Mouse (Mus musculus) limb, embryonic 13.5 days (tissue): ENCODE results near the gene Mrps15. TPM values are rescaled to one million over a fixed set of nuclear protein-coding genes. Genes with fewer than 3 reads are reported as not detected.

Experiments
- ATAC-seq: fragments of 200-750 bp; cut with Nextera tagmentation; 2 replicates; pipeline ENCODE4 v1.8.0; 2017; ENCODE audit warnings: low read depth, moderate number of reproducible peaks, moderate TSS enrichment; ENCODE audit not compliant: low FRiP score
- H3K27ac ChIP-seq: fragments of 300-500 bp; sonication (generic); 2 replicates; pipeline ENCODE4 v1.5.1; 2015; ENCODE audit warnings: inconsistent platforms, mild to moderate bottlenecking, moderate library complexity
- H3K27me3 ChIP-seq: fragments of 300-500 bp; sonication (generic); 2 replicates; pipeline ENCODE4 v1.6.1; 2015; ENCODE audit warnings: mild to moderate bottlenecking, inconsistent platforms
- H3K36me3 ChIP-seq: fragments of 300-500 bp; sonication (generic); 2 replicates; pipeline ENCODE4 v1.6.1; 2015; ENCODE audit warnings: inconsistent platforms, mild to moderate bottlenecking, moderate library complexity
- H3K4me1 ChIP-seq: fragments of 300-500 bp; sonication (generic); 2 replicates; pipeline ENCODE4 v1.6.1; 2015; ENCODE audit warnings: inconsistent platforms
- H3K4me2 ChIP-seq: fragments of 300-500 bp; sonication (generic); replicated peaks from 2 replicates; pipeline ENCODE4 v1.6.1; 2015; ENCODE audit warnings: inconsistent platforms, mild to moderate bottlenecking, moderate library complexity
- H3K4me3 ChIP-seq: fragments of 300-500 bp; sonication (generic); 2 replicates; pipeline ENCODE4 v1.5.1; 2015; ENCODE audit warnings: moderate library complexity, mild to moderate bottlenecking, inconsistent platforms
- H3K9ac ChIP-seq: fragments of 300-500 bp; sonication (generic); 2 replicates; pipeline ENCODE4 v1.6.1; 2015; ENCODE audit warnings: mild to moderate bottlenecking, inconsistent platforms
- H3K9me3 ChIP-seq: fragments of 300-500 bp; sonication (generic); 2 replicates; pipeline ENCODE4 v1.6.1; 2016; ENCODE audit warnings: inconsistent platforms
- WGBS: fragments of 180-500 bp; shearing (Covaris S2); methylation state at CpG from one replicate; pipeline ENCODE4 v1.1.7; 2015; 5-methylcytosine and 5-hydroxymethylcytosine counted together
- polyA plus RNA-seq: library from polyadenylated mRNA; unstranded; fragments of >200 nt; fragmentation: Nextera tagmentation; extraction: Ambion mirVana; gene quantifications from 2 replicates; pipeline ENCODE4 v1.2.1, GENCODE M21; 2015

Gene Mrps15
- polyA plus RNA-seq = 153 and 158 TPM in 2 replicates

DNA sequence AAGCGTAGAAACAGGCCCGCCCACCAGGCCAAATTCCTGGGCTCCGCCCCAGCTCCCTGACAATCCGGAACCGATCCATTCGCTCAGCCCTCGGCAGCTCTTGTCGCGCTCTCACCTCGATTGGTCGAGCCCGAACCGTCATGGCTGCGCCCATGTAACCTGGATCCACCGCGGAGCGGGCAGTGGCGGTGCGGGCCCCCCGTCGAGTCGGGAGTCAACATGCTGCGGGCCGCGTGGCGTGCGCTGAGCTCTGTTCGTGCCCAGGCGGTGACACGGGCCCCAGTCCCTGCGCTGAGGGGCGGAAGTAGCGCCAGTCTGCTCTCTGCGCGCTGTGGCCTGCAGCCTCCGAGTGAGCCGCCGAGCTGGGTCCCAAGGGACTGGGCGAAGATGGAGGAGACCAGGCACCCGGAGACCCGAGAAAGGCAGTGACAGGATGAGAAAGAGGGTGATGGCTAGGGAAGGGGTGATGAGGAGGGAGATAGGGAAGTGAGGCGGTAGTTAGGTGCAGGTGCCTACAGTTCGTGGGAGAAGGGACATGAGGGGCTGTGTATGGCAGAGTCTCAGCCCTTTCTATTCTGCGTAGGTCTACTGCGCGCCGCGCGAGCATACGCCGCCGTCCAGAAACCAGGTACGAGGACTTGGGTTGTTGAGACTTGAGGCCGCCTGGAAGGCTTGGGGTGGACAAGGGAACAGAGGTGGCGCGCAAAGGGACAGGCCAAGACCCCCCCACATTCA, at the start of gene Mrps15:
Gene Mrps15, plus strand, starts transcription at position 75 of the 735 bp plus-strand sequence.
- peaks cover 26% of the 10 kb centered on the region for H3K36me3 ChIP-seq
- H3K9me3 ChIP-seq = no peaks in the 10 kb centered on the region
- H3K4me1 ChIP-seq = peaks cover 14% of the 10 kb centered on the region
- under 1% methylated on average over 56 of the region's 56 CpGs for WGBS
- H3K4me3 ChIP-seq = peak within 1 kb of the TSS; percentile 96
- H3K27me3 ChIP-seq = no peaks in the 10 kb centered on the region
- H3K9ac ChIP-seq = peak within 1 kb of the TSS; percentile 85
- peak within 1 kb of the TSS; percentile 65; the same call in 1 of the 2 replicates for H3K27ac ChIP-seq
- peak; percentile 96 for ATAC-seq
- H3K4me2 ChIP-seq = peak within 1 kb of the TSS; percentile 95

DNA sequence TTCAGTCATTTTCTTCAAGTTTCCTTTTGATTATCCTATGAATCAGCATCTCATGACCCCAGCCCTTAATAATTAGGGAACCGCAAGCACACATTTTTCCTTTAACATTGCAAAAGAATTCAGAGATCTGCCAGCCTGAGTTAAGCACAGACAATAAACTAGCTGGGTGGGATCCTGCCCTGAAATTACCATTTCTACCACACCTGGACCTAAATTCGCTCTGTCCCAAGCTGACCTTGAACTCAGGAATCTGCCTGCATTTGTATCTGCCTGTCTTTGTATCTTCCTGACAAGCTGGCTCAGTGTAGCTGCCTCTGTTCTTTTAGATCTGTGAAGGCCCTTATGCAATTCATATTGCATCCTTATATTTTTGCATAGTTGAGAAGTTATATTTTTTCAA, 48.9 kb upstream of the Mrps15 start:
- no peak for ATAC-seq
- H3K9me3 ChIP-seq = peaks cover 12% of the 10 kb centered on the region; the same call in 1 of the 2 replicates

DNA sequence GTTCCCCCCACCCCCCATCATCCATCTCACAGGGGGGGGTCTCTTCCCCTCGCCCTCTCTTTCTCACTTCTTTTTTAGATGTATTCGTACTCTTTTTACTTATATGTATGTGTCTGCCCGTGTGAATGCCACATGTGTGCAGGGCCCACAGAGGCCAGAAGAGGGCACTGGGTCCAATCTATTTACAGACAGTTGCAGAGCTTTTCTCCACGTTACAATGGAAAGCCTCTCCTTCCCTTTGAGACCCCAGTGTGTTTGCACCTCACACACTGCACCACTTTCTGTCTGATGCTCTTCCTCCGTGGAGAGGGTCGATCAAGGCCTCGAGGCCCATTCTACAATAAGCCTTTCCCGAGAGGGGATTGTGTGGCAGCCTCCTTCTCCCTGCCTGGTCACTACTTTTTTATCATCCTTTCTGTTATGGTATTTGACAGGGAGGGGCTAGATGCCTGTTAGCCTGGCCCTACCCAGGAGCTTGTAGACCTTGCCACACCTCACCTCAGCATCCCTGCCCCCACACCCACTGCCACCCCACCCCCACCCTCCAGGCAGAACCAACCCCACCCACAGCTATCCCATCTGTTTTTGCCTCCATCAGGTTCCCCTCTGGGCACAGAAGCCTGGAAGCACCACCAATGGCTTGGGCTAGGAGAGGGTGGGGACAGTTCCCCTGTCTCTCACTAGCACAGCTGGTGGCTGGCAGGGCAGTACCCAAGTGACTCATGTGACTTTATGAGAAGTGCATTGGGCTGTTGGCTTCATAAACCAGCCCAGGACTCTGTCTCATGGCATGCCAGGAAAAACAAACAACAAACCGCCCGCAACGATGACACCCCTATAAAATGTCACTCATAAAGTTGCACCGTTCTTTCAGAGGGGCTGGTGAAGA, 45.2 kb upstream of the Mrps15 start:
- Histone ChIP-seq H3K4me2 (no peak overlapping the region), H3K9ac (no peak overlapping the region), H3K4me1 (no peaks in the 10 kb centered on the region), H3K9me3 (peaks cover 12% of the 10 kb centered on the region; the same call in 1 of the 2 replicates), H3K27me3 (0 out of 2 replicates have a peak, but pooled peaks cover 3% of the 10 kb centered on the region), H3K4me3 (no peak overlapping the region), H3K27ac (no peak overlapping the region), H3K36me3 (no peaks in the 10 kb centered on the region)
- WGBS = 76% methylated on average over 12 of the region's 12 CpGs
- no peak for ATAC-seq

More for the DNA sequence above, 48.9 kb upstream of the Mrps15 start:
- no peak overlapping the region for H3K4me3 ChIP-seq
- 88% methylated on average over 2 of the region's 2 CpGs for WGBS
- no peak overlapping the region for H3K4me2 ChIP-seq
- H3K27me3 ChIP-seq = peaks cover 8% of the 10 kb centered on the region; the same call in 1 of the 2 replicates
- no peaks in the 10 kb centered on the region for H3K36me3 ChIP-seq
- H3K4me1 ChIP-seq = no peaks in the 10 kb centered on the region
- H3K9ac ChIP-seq = no peak overlapping the region
- H3K27ac ChIP-seq = no peak overlapping the region

DNA sequence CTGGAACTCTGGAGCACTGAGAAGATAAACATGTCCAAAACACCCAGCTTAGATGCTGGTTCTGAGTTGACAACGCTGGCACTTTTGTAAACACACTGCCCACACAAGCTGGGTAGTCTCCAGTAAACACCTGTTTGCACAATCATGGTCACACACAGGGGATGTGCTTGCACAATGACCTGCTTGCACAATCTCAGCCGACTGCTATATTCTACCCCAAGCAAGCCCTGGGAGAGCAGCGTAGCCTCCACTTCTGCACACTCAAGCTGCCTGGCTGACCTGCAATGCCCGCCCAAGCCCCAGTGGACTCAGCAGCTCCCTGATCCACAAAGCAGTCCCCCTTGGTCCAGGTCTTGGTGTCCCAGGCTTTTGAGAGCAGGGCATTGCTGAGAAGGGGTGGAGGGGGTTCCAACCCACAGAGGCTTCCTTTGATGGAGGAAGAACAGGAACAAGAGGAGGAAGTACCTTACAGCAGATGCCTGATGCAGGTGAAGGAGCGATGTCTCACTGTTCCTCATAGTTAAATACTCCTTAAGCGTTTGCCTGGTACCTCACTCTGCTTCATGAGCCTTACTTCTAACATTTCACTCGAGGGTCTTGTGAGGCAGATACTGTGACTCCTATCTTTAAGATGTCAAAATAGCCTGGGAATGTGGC, 28.9 kb upstream of the Mrps15 start:
- no peak for ATAC-seq
- H3K27me3 ChIP-seq = 0 out of 2 replicates have a peak, but pooled peaks cover 4% of the 10 kb centered on the region
- H3K36me3 ChIP-seq = no peaks in the 10 kb centered on the region
- no peak overlapping the region for H3K27ac ChIP-seq
- H3K9me3 ChIP-seq = no peaks in the 10 kb centered on the region
- 82% methylated on average over 7 of the region's 7 CpGs for WGBS
- H3K4me3 ChIP-seq = no peak overlapping the region
- H3K4me1 ChIP-seq = no peaks in the 10 kb centered on the region
- H3K9ac ChIP-seq = no peak overlapping the region
- no peak overlapping the region for H3K4me2 ChIP-seq

DNA sequence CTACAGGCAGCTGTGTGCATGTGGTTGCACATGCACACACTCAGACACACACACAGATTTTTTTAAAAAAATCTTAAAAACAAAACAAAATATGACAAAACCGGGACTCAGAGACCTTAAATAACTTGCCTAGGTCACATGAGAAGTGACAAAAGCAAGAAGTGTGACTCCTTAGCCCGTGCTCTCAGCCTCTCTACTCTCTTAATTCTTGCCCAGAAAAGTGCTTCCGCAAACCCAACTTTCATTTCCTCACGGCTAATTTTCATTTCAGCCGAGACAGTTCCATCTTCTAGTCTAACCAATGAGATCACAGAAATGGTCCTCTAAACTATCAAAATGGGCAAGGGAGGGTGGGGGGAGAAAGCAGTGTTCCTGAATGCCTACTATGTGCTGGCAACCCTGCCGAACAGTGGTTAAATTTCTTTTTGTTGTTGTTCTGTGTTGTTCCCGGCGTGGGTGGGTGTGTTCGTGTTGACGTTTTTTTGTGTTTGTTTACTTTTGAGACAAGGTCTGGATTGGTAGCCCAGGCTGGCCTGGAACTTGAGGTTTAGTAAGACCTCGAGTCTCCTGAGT, 27.7 kb upstream of the Mrps15 start:
- Histone ChIP-seq H3K27ac (no peak overlapping the region), H3K4me3 (no peak overlapping the region), H3K9ac (no peak overlapping the region), H3K9me3 (no peaks in the 10 kb centered on the region), H3K27me3 (0 out of 2 replicates have a peak, but pooled peaks cover 4% of the 10 kb centered on the region), H3K4me2 (no peak overlapping the region), H3K36me3 (no peaks in the 10 kb centered on the region), H3K4me1 (no peaks in the 10 kb centered on the region)
- no peak for ATAC-seq
- WGBS = 79% methylated on average over 11 of the region's 11 CpGs

DNA sequence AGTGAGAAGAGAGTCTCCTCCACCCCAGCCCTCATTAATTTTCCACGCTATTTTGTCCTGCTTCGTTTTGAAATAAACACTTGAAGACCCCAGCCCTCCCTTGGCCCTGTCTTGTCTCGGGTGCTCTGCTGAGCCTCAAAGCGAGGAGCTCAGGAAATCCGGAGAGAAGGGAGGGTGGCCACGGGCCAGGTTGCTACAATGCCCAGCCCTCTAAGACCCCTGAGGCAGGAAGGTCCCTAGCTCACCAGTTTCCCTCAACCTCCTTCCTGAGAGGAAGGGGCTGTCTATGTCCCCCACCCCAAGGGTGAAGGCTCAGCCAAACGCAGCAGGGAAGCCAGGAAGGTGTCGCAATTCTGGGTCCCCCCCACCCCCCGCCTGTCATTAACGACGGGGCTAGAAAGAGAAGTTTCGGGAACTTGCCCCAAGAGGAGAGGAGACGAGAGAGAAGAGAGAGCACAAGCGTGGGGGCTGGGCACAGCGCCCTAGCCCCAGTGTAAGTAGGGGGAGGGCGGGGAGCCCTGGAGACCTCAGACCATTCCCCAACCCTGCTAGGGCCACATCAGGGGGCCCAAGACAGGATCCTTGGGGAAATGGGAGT, 22.3 kb upstream of the Mrps15 start, which contains the start of gene Csf3r:
Gene Csf3r, plus strand, starts transcription at position 248 of the 598 bp plus-strand sequence.
- H3K4me2 ChIP-seq = no peak within 1 kb of the TSS
- no peaks in the 10 kb centered on the region for H3K4me1 ChIP-seq
- ATAC-seq = no peak
- no peak within 1 kb of the TSS for H3K4me3 ChIP-seq
- 46% methylated on average over 16 of the region's 16 CpGs for WGBS
- no peaks in the 10 kb centered on the region for H3K9me3 ChIP-seq
- no peak within 1 kb of the TSS for H3K9ac ChIP-seq
- 0 out of 2 replicates have a peak, but pooled peaks cover 4% of the 10 kb centered on the region for H3K27me3 ChIP-seq
- H3K27ac ChIP-seq = no peak within 1 kb of the TSS
- H3K36me3 ChIP-seq = no peaks in the 10 kb centered on the region

DNA sequence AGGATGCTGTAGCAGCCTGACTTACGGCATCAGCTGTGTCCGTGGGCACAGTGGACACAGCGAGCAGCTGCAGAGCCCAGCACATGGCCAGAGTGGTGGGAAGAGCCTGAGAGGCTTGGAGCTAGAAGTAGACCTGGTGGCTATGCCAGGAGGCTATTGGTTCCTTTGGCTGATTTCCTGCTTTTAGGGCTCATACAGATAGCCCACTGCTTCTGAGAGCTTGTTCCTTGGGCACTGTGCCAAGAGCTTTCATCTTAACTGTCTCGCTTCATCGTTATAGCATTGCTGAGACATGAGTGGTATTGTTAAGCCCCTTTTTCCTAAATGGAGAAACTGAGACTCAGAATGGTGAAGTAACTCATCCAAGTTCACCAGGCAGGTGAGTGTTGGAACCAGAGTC, 20.9 kb upstream of the Mrps15 start:
- WGBS = 86% methylated on average over 5 of the region's 5 CpGs
- Histone ChIP-seq H3K27ac (no peak overlapping the region), H3K4me3 (no peak overlapping the region), H3K4me2 (no peak overlapping the region), H3K9me3 (no peaks in the 10 kb centered on the region), H3K27me3 (0 out of 2 replicates have a peak, but pooled peaks cover 4% of the 10 kb centered on the region), H3K4me1 (no peaks in the 10 kb centered on the region), H3K36me3 (no peaks in the 10 kb centered on the region), H3K9ac (no peak overlapping the region)
- ATAC-seq = no peak

DNA sequence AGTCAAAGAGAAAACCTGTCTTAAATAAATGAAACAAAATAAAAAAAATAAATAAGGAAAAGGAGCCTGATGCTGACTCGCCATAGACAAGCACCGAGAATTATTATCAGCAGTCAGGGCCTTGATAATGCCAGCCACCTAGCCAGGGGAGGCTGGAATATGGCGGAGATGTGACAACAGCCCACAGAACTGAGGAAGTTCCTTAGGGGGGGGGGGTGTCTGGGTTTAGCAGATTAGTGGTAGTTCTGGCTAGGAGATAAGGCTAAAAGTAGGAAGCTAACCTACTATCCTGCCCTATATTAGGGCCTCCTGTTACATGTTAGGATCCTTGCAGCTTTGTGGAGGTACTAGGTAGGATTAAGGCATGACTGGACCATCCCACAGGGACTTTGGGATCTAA, 18.7 kb upstream of the Mrps15 start:
- Histone ChIP-seq H3K4me1 (no peaks in the 10 kb centered on the region), H3K4me3 (no peak overlapping the region), H3K27ac (no peak overlapping the region), H3K4me2 (no peak overlapping the region), H3K9me3 (no peaks in the 10 kb centered on the region), H3K27me3 (no peaks in the 10 kb centered on the region), H3K36me3 (no peaks in the 10 kb centered on the region), H3K9ac (no peak overlapping the region)
- 81% methylated on average over 3 of the region's 3 CpGs for WGBS
- ATAC-seq = no peak

DNA sequence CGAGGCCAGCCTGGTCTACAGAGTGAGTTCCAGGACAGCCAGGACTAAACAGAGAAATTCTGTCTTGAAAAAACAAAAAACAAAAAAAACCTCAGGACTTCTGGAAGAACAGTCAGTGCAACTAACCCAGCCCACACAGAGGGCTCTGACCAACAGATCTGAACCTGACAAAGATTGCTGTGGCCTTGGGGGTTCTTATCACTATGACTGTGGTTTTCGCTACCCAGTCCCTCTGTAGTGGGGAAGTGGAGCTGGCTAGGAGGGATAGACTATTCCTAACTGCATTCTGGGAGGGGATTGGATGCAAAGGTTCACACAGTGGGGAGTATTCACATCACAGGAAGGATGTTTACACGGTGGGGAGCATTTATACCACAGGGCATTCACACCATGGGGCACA, 17.7 kb upstream of the Mrps15 start:
- no peak overlapping the region for H3K27ac ChIP-seq
- WGBS = 67% methylated on average over 3 of the region's 3 CpGs
- no peaks in the 10 kb centered on the region for H3K4me1 ChIP-seq
- no peak overlapping the region for H3K9ac ChIP-seq
- no peak overlapping the region for H3K4me3 ChIP-seq
- H3K36me3 ChIP-seq = no peaks in the 10 kb centered on the region
- no peak for ATAC-seq
- H3K27me3 ChIP-seq = no peaks in the 10 kb centered on the region
- no peaks in the 10 kb centered on the region for H3K9me3 ChIP-seq
- no peak overlapping the region for H3K4me2 ChIP-seq

DNA sequence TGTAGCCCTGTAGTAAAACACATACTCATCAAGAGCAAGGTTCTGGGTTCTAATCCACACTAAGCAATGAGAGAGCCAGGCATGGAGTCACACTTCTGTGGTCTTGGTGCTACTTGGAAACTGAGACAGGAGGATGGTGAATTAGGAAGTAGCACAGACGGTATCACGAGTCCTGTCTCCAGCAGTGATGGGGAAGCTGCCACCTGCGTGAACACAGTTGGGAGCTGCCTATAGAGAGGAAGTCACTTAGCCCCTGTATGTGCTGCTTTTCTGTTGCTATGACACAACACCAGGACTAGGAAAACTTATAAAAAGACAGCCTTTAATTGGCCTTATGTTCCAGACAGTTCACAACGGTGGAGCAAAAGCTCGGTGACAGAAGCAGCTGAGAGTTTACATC, 16.0 kb upstream of the Mrps15 start:
- Histone ChIP-seq H3K4me3 (no peak overlapping the region), H3K9me3 (no peaks in the 10 kb centered on the region), H3K9ac (no peak overlapping the region), H3K4me1 (no peaks in the 10 kb centered on the region), H3K36me3 (no peaks in the 10 kb centered on the region), H3K4me2 (no peak overlapping the region), H3K27me3 (no peaks in the 10 kb centered on the region), H3K27ac (no peak overlapping the region)
- no peak for ATAC-seq
- WGBS = 60% methylated on average over 5 of the region's 5 CpGs

DNA sequence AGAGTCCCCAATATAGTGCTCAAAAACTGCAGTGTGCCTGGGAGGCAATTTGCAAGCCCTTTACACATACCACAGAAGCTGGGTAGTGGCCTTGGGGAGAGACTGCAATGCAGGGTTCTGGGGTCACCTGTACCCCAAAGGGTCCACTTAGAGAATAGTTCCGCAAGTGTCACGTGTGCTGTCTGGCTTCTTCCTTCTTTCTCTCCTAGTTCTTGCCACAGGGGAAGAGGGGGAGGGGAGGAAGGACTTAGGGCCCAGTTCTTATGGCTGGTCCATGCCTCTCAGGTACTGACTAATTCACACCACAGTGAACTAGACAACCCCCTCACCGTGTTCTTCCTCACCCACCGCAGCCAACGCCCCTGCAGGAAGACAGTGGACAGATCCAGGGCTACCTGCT, 11.3 kb upstream of the Mrps15 start:
- WGBS = 75% methylated on average over 5 of the region's 5 CpGs
- H3K9me3 ChIP-seq = no peaks in the 10 kb centered on the region
- H3K4me3 ChIP-seq = no peak overlapping the region
- no peak overlapping the region for H3K9ac ChIP-seq
- no peak overlapping the region for H3K27ac ChIP-seq
- ATAC-seq = no peak
- H3K4me1 ChIP-seq = no peaks in the 10 kb centered on the region
- H3K36me3 ChIP-seq = no peaks in the 10 kb centered on the region
- H3K27me3 ChIP-seq = no peaks in the 10 kb centered on the region
- H3K4me2 ChIP-seq = no peak overlapping the region
